Mouse (Mus musculus) thymus, adult 18-20 months (tissue): Measurements from ENCODE around the gene Itln1.

ENCODE experiments used
- DNase-seq, 2 experiments: peaks; one replicate each; pipeline ENCODE4 v3.0.0; 2022; ENCODE audit warnings: mixed read lengths in 2 of 2

The Itln1 gene

DNA sequence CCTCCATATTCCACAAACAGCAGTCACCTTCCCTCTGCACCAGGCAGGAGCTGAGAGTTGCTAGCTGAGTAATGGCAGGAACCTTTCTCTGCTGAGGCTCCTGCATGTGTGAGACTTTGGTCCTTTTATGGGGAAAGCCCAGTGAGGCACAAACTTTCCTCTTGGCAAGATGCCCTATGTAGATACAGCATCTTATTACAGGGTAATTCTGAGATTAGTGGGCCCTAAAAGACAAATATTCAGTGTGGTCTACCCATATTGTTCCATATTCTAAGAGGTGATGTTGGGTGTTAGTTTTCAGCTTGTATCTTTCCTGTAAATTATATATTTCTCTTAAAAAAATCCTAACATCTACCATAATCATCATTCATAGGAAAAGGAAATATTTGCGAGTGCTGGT lies at the start of gene Itln1:
TSS of gene Itln1 (minus strand) at position 101 of the 400 bp plus-strand sequence.
- no peak for DNase-seq

DNA sequence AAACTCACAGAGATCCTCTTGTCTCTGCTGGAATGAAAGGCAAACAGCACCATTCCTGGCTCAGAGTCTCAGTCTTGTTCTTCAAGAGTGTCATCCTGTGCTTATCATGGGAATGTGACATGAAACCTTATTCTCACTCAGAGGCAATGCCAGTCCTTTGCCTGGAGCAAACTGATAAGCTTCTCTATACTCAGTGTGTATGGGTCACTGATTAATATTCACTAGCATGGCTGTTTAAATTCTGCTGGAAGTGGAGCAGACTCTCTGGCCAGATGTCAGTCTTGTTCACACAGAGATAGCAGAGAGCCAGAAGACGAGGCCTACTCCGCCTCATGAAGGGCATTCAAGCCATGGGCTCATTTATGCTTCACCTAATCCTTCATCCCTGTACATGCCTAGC lies 49.5 kb upstream of the Itln1 start:
- no peak for DNase-seq

DNA sequence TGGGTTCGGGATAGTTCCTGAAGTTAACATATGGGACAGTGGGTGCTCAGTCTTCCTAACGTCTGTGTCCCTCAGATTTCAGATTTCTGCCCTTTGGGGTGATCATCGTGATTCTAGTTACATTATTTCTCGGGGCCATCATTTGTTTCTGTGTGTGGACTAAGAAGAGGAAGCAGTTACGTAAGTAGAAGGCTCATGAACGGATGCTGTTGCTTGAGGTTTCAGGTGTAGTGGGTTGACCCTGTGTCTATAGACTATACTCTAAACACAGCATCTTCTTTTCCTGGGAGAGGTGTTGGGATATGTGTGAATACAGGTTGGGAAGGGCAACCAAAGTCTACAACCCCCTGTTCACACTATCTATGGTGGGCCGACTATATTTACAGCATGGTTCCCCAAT lies 42.1 kb upstream of the Itln1 start:
- no peak for DNase-seq

DNA sequence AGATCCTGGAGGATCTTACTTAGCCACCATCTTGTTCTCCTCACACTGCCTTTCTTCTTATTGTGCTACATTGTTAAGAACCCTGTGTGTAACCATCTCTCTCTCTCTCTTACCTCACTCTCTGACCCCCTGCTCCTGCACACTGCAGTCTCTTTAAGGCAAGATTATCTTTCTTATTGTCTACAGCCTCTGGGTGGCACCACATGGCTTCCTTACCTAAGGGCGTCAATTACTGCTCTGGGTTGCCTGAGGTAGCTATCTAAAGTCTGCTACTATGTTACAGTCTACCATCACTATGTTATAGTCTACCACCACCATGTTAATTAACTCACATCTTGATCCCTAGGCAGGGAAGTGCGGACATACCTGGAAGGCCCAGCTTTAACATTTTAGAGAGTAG lies 33.3 kb upstream of the Itln1 start:
- no peak for DNase-seq

DNA sequence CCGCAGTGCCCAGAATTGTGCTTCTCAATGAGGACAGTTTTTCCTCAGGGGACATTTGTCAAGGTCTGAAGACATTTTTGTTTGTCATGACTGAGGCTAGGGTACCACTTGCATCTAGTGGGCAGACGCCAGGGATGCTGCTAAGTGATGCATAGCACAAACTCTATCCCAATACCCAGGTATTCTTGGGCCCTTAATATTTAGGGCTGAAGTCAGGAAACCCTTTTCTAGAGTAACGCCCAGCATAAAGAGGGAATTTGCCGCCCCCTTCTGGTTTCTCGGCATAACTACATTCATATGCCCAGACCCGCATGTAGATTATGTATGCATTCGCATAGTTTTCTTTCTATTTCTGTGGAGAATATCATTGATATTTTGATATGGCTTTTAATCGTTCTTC lies 31.7 kb upstream of the Itln1 start:
- DNase-seq, result peak in 1 of 2 experiments; percentile 21

DNA sequence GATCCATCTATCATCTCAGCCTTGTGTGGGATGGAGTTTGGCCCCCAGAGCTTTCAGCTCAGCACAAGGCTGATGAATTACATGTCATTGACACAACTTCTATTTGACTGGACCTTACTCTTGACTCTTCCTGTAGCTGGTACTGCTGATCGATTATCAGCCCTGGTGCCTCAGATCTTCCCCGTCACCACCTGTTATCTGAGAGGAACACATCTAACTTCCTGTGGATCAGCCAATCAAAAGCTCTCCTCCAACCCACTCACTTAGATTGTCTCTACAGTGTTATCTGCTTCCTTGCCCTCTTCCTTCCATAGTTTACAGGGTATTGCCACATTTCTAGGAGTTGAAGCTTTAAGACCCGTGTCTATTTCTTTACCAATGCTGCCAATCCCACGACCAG lies 30.8 kb upstream of the Itln1 start:
- no peak for DNase-seq

DNA sequence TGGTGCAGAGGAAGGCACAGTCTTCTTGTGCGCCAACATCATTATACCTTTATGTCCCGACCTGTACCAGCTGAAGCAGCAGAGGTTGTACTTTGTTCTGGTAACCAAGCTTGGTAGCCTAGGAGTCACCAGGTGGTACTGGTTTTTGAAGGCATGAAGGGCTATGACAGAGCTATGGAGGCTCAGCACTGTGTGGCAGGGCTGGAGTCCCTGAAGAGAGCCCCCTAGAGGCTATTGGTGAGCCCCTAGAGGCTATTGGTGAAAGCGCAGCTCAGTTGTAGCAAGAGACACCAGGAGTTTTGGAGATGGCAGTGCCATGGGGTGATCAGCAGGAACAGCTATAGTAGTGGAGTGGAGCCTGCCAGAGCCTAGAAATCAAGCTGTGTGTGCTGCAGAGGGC lies 29.2 kb upstream of the Itln1 start:
- DNase-seq, result no peak

DNA sequence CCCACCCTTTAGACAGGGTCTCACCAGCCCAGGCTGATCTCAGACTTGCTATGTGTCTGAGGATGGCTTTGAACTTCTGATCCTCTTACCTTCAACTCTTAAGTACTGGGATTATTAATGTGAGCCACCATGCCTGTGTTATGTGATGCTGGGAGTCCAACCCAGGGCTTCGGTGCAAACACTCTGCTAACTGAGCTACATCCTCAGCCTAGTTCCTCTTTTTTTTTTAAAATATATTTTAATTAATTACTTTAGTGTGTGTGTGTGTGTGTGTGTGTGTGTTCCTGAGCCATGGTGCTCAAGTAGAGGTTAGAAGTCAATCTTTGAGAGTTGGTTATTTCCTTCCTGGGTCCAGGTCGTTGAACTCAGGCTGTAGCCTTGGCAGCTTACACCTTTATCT lies 27.9 kb upstream of the Itln1 start:
- DNase-seq, result no peak

DNA sequence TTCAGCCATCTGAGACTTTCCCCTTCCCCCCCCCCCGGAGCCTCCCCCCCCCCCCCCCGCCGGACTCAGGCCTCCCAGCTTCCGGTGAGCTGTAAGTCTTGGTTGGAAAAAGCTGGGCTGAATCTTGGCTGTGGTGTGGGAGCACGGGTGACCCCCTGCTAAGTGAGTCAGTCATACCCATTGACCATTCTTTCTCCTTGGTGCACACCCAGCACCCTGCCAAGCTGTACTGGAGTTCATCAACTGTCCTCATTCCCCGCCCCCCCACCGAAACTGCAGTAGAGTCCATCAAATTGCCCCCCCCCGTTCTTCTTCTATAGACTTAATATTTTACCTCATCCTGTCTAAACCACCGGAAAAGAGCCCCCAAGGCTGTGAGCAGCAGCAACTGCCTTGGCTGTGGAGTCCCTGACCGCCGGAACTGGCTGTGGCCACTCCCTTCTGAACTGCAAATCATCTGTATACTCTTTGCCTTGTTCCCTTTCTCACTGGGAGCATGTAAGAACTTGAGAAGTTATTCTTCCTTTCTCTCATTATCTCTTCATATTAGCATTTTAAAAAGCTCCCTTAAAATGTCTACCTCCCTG lies 26.6 kb upstream of the Itln1 start:
- no peak for DNase-seq

DNA sequence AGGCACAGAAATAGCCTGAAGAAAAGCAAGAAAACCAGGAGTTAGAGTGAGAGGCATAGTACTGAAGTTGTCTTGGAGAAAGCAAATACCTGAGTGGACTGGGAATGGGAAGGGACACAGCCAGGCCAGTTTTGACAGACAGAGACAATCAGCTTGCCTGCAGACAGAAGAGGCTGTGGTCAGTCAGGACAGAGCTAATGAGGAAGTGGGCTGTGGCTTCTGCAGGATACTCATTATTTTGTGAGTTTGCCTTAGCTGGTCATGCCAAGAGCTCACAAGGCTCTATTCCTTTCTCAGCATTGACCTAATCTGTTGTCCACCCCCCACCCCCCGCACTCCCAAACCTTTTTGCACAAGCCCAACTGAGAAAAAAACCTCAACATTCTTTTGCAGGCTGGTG lies 26.1 kb upstream of the Itln1 start:
- no peak for DNase-seq

DNA sequence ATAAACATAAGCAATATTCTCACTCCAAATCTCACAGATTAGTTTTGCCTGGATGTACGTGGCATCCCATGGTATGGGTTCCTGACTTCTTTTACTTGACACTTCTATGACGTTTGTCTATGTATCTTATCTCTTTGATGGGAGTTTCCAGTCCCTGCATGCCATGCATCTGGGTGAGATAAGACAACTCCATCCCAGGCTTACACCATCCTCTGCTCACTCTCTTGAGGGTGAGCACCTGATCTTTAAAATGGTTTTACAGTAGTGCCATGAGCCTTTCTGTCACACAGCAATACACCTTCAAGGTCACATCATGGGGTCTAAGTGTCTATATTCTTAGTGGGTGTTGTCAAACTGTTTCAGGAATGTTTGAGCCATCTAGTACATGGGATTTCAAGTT lies 25.2 kb upstream of the Itln1 start:
- DNase-seq, result no peak

DNA sequence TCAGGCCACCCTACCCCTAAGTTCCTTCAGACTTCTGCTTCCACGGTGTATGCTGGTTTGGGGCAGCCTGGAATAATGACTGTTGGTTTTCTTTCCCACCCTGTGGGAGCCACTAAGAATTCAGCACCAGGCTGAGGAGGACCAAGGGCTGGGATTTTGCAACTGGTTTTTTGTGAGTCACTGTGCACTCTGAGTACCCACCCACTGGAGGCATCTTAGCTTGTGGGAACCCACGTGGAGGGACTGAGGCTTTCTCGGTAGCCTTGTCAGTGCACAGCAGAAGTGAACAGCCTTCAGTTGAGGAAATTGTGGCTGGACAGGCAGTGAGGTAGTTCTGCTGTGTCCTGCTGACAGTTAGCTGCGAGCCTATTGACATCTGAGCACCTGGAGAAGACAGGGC lies 23.8 kb upstream of the Itln1 start, which contains the start of gene Cd244a:
TSS of gene Cd244a (plus strand) at position 296 of the 400 bp plus-strand sequence.
- no peak for DNase-seq

DNA sequence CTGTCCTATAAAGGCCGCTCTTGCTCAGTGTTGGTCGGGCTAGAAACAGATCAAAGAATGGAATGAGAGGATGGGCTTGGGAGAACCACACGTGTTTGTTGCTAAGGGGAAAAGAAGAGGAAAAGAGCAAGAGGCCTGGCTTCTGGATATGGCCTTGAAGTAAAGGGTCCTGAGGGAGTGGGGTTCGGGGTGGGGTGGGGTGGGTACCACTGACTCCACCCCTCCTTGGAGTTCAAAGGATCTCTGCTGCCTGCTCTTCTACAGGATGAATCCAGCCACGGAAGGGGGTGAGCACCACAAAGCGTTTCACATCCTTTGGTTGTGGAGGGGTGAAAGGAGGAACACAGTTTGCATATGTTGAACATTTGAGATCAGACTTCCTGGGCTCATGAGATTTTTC lies 23.3 kb upstream of the Itln1 start:
- no peak for DNase-seq

DNA sequence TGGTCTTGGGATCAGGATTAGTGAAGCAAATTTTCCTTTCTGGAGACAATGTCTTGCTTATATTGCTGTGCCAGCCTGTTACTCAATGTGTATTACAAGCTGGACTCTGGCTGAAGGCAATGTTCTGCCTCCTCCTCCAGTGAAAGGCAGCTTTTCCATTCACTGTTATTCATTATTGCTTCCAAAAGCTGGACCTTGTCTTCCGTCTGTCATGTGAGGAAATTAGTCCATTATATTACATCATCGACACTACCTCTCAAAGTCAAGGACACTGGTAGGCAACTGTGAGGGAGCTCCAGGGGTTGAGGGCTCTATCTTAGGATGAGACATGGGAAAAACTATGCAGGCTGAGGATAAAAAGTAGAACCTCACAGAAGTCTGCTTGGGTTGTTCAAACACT lies 21.3 kb upstream of the Itln1 start:
- DNase-seq, result no peak

DNA sequence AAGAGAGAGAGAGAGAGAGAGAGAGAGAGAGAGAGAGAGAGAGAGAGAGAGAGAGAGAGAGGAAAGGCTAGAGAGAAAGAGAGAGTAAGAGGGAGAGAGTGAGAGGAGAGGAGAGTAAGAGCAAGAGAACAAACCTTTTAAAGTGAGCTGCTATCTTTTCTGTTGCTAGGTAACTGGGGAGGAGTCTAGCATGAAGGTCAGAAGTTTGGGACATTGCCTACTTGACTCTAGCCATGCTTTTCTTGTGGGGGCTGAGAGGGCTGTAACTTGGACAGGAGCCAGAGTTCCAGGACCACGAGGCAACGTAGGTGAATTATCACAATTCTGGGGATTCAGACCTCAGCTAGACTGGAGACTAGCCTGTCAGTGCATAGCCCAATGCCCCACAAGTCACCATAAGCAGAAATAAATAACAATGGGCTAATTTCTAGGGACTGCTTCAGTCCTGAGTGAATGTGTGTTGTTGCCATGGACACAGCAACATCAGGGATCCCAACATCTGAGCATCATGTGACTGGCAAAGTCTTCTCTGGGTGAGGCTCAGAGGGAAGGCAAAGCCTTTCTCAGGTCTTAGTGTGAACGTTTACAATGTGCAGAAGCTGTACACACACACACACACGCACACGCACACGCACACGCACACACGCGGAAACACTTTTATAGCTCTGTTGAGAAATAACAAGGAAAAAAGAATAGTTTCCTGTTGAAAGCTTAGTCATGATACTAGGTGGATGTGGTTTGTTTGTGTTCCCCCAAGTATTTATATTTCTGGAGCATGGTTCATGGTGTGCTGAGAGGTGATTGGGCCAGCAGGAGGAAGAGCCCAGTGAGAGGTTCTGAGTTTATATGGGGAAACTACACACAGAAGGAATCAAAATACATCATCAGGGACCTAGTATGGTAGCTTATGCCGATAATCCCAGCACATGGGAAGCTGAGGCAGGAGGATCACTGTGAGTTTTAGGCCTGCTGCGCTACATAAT lies 18.6 kb upstream of the Itln1 start:
- no peak for DNase-seq

DNA sequence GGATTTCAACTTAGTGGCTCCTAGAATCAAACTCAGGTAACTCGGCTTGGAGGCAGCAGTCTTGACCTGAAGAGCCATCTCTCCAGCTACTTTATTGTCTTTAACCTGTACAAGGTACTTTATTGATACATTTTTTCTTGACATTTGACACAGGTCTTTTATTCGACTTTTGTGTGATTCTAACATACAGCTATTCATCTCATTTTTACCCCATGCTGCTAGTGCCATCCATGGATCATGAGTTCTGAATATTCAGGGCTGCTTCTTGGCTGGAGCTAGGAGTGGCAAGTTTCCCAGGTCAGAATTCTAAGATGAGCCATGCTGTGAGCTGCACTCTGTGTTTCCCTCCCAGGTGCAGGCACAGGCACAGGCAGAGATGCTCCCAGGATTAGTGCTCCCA lies 17.1 kb upstream of the Itln1 start:
- DNase-seq, result no peak

DNA sequence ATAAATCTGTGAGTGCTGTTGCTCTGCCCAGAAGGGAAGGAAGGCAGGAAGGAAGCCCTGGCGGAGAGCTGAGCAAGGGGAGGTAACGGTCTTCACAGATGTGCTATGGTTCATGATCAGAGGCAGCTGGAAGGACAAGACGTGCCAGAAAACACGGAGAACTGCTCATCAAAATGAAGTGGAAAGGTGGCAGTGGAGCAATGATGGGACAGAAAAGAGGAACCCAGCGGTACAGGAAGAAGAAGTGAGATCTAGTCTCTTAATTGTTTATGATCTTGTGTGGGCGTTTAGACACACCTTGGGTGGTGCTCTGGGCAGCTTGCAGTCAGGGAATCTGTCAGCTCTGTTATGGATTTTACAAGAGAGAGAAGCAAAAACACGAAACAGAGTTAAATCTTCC lies 16.2 kb upstream of the Itln1 start:
- DNase-seq, result no peak

DNA sequence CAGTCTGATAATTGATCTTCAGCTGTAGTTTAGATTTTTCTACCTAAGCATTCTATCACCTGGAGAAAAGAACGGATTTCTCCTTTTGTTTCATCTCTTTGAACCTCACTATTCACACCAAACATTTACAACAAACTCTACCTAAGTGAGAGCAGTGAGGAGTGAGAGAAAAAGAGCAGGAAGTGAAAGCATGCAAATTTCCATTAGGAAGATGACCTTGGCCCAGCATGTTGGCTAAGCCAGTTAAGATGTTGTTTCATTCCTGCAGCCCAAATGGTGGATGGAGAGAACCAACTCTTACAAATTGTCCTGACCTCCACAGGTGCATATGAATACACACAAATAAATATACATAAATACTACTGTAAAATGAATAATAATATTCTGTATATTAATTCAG lies 5.6 kb upstream of the Itln1 start:
- DNase-seq, result no peak

DNA sequence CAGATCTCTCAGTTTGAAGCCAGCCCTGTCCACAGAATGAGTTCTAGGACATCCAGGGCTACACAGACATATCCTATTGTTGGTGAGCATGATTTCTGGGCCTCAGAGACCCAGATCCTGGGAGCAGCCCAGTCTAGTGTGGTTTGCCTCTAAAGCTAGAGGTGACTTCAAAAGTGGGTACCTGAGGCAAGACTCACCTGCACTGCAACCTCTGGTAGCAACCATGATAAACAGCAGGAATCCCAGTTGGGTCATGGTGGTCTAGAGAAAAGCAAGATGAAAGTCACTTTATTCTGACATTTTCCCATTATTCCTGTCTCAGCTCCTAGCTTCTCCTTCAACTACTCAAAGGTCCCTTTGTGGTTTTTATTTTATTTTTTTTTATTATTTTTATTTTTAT lies 537 bp downstream of the Itln1 start:
- no peak for DNase-seq

DNA sequence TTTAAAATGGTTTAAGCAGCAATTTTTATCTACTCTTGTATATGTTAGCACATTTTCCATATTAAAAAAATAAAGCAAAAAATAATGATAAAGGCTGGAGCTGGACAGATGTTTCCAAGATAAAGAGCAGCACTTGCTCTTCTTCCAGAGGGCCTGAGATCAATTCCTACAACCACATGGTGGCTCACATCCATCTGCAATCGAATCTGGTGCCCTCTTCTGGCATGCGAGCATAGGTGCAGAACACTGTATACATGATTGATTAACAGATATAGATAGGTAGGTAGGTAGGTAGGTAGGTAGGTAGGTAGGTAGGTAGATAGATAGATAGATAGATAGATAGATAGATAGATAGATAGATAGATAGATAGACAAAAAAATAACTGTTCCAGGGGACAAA lies 2.3 kb downstream of the Itln1 start:
- DNase-seq, result no peak

DNA sequence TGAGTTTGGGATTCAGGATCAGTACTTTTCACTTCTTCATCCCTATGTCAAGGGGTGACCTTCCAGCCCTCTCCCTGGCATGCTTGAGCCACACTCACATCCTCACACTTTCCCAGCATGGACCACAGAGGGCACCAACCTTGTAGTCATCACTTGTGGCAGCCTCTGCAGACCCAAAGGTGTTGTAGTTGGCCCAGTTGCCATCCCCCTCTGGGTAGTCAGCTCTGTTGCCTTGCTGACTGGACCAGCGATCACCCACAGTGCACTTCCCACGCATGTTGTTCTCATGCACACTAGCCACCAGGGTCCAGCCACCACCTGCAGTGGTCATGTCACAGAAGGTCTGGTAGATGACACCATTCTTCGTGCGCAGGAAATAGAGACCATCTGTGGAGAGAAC lies 3.7 kb downstream of the Itln1 start:
- DNase-seq, result no peak

DNA sequence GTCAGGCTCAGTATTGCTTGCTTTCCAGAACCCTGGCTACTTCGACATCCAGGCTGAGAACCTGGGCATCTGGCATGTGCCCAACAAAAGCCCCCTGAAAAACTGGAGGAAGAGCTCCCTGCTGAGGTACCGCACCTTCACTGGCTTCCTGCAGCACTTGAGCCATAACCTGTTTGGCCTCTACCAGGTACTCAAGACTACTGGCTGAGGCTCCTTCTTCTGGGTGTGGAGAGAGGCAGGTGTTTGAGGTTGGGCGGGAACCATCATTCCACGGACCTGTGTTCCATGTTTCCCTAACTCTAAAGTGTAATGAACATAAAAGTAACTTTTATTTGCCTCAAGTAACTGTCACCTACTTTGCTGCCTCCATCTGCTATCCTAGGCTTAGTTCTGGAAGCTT lies 19.5 kb downstream of the Itln1 start:
- DNase-seq, result no peak

DNA sequence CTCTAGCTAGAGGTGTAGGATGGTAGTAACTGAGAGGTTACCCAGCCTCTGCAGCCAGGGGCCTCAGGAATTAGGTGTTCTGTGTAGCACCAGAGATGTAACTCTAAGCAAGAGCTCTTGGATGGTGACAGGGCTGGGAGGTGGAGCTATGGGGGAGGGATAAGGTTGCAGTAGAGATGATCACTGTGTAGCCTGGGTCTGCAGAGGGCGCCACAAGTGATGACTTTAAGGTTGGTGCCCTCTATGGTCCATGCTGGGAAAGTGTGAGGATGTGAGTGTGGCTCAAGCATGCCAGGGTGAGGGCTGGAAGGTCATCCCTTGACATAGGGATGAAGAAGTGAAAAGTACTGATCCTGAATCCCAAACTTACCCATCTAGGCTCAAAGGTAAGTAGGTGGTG lies 20.1 kb downstream of the Itln1 start:
- DNase-seq, result no peak

DNA sequence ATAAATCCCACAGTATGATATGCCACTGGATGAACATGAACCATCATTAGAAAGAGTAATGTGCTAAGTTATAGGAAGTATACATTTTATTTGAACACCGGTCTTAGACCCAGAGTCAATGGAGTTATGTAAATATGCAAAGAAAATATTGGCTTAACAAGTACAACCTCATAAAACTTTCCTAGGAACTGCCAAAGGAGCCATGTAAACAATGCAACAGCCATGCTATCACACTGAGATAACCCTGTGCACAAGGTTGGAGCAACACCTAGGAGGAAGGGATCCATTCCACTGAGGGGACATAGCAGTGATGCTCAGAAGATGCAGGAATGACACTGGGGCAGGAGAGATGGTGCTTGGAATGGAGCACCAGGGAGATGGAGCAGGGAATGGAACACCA lies 21.3 kb downstream of the Itln1 start:
- no peak for DNase-seq

DNA sequence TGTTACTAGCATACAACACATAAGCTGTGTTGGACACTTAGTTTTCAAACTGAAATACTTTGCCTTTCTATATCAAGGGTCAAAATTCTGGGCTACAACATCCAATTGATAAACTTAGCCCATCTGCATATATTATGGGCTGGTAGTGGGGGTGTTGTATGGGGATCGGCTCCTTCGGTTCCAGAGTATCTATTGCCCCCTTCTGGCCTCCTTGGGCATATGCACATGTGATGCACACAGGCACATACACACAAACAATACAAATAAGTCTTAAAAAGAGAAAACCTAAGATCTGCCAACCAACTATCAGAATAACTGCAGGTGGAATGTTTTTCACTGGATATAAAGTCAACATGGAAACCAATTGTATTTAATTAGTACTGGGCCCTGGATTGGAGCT lies 21.9 kb downstream of the Itln1 start:
- no peak for DNase-seq
